Mouse (Mus musculus) cerebellum, adult (tissue): ENCODE measurements around the gene Fhod1.

Source experiments
- ATAC-seq: cut with Nextera tagmentation; 2 replicates; pipeline ENCODE4 v1.9.2; 2017; ENCODE audit warnings: mild to moderate bottlenecking, moderate library complexity, mixed read lengths; ENCODE audit not compliant: insufficient number of reproducible peaks, low FRiP score, low TSS enrichment

Fhod1 gene

DNA sequence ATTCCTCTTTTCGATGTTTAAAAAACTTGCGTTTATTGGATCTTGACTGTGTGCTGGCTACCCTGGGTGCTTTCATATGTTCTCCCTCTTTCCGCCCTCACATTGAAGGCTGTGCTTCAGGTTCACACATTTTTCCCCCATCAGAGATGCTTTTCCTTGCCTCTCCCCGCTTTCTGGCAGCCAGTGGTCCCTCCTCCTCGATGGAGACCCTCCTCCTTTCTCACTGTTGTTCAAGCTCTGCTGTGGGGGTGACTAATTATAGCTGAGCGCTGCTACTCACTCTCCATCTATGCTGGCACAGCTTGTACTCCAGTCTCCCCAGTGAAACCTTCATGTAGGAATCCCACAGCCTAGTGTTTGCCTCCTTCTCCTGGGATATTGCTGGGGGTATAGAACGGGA, 2.4 kb upstream of the Fhod1 start:
- no peak for ATAC-seq

DNA sequence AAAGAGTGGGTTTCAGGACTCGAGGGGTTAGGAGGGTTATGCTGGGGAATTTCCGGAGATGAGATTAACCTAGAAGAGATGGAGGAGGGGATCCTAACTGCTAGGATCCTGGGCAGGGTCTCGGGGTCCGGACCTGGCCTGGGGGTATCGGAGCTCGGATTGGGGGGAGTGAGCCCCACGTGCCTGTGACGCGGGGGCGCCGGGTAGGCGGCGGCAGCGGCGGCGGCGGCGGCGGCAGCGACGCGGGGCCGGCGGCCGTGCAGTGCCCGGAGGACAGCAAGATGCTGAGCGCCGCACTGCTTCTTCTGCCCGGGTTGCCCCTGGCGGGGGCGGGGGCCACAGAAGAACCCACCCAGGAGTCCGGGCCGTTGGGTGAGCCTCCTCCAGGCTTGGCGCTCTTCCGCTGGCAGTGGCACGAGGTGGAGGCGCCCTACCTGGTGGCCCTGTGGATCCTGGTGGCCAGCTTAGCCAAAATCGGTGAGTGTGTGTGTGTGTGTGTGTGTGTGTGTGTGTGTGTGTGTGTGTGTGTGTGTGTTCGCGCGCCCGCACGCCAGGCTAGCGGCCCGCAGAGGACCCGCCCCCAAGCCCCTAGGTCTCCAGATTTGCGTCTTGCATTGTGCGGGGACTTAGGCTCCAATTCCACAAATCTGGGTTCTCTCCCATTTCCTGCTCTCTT, 1.5 kb upstream of the Fhod1 start:
- ATAC-seq = 0 out of 2 replicates have a peak, but pooled peaks have one; percentile 4

DNA sequence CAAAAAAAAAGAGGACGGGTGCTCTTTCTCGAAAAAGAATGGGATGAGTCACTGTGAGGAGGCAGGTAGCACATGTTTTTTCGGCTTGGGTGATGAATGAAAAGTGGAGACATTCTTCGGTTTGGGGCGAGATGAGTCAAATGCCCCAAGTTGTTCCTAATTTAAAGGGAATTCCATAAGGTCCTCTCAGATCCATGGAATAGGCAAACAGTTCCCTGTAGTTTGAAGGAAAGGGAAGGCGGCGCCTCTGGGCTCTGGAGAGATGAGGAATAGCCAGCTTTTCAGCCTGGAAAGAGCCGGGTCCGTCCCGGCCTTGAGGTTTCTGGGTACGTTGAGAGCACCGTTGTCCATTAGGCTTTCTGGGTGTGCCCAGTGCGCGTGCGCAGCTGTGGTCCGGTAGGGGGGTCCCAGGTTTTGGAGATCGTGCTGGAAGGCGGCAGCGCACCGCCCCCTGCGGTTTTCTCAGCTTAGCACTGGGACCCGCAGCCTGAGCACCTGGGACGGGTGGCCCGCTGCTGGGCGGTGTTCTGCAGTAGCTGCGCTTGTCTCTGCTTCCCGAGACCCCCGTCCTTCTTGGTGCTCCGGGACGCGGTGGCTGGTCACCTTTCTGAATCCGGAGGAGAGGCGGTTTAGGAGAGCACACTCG, 820 bp upstream of the Fhod1 start, which contains the start of gene Slc9a5:
Gene Slc9a5 (plus strand): TSS at position 394 of the 646 bp plus-strand sequence.
- ATAC-seq = no peak

GRCm38 (mm10) chr8:105346611-105347427, 934 bp downstream of the Fhod1 start:
- no peak for ATAC-seq

DNA sequence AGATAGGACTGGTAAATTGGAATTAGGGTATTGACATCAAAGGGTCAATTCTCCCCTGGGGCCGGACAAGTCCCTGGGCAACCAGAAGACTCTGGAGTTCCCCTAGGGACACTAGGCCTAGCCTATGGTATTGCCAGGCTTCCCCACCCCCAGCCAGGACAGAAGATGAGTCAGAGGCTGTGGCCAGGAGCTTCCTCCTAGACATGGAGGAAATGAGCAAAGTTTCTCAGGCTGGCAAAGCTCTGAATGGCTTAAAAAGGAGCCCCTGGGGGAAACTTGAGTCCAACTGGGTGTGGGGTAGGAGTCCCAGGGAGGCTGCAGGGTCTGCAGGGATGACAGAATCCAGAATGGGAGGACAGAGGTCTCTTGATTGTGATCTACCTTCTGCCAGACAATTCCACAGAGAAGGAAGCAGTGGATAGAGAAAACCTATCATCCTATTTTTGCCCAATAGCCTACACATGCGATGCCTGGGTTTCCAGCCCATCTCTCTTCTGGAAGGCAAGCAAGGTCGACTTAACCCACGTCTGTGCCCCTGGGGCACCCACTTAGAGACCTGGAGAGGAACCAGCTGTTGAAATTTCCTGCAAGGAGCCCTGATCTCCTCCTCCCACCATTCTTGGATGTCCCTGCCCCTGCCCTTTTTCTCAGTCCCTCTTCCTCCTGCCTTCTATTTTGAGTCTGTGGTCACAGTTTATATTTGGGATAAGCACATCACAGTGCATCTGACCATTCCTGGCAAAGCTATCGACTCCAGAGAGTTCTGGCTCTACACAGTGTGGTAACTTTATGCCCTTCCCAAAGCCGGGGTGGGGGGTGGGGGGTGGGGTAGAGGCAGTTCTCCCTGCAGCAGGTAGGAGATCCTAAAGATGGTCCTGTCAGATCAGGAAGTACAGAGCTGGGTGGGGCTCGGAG, 2.4 kb downstream of the Fhod1 start:
- no peak for ATAC-seq

- no peak for ATAC-seq
Observed at GRCm38 (mm10) chr8:105343791-105344574, 3.8 kb downstream of the Fhod1 start.

DNA sequence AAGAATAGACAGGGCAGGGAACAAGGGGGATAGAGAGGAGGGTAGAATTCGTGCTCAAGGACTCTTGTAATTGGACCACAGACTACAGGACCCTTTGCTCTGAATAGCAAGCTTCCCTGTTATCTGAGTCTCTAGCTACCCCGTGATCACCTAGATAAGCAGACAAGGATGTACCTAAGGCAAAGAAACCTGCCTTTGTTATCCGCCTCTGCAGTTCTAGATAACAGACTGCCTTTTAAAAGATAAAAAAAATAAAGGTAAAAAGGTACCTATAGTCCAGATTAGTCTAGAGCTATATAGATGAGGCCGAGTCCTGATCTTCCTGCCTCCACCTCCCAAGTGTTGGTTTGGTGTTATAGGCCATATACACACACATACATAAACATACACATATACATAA, 5.0 kb downstream of the Fhod1 start:
- ATAC-seq = no peak

- no peak for ATAC-seq
Observed at GRCm38 (mm10) chr8:105341399-105341798, 6.4 kb downstream of the Fhod1 start.

DNA sequence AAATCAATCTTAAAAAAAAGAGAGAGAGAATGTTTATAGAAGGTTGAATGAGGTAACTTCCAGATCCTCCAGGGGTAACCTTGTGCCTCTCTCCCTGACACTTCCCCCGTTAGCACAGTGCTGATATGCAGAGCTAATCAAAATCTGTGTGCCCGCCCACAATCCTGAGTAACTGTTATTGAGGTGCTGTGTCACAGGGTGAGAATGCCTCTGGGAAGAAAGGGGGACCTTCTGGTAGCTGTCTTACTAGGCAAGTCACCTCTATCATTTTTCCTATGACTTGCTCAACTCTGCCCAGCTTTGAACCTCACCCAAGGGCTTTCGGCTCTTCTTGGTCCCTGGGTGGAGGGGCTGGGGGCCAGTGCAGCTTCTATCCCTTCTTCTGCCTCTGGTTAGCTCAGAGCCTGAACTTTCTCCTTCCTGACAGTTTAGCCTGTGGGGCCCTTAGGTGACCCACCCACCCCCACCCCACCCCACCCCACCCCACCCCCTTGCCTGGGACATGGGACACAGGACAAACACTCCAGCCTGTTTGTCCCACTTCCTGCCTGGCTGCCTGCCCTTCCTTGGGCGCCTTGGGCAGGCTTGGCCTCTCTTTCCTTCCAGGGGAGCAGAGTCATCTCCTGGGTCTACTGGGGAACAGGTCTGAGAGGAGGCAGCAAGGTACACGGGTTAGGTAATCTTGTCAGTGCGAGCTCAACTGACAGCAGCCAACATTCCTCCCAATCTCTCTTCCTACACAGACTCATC, 7.7 kb downstream of the Fhod1 start:
- no peak for ATAC-seq

GRCm38 (mm10) chr8:105338992-105339391, 8.8 kb downstream of the Fhod1 start:
- ATAC-seq = no peak

GRCm38 (mm10) chr8:105336373-105337130, 11.2 kb downstream of the Fhod1 start:
- ATAC-seq = no peak

DNA sequence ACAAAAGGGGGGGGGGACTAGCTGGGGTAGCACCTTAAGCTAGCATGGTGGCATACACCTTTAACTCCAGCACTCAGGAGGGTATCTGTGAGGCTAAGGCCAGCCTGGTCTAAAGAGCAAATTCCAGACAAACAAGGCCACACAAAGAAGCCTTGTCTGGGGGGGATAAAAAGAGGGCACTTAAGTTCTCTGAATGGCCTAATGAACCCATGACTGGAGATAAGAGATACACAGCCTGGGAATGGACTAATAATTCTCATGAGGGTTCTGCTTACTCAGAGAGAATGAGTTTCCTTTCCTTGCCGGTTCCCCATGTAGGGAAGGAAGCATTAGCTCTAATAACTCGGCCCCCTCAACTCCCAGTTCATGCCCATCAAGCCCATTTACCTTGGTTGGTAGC, 15.2 kb downstream of the Fhod1 start:
- ATAC-seq = no peak

- ATAC-seq = no peak
Observed at GRCm38 (mm10) chr8:105331931-105332330, 15.8 kb downstream of the Fhod1 start.

GRCm38 (mm10) chr8:105331469-105331868, 16.3 kb downstream of the Fhod1 start:
- no peak for ATAC-seq

GRCm38 (mm10) chr8:105330325-105330724, 17.4 kb downstream of the Fhod1 start:
- ATAC-seq = no peak

DNA sequence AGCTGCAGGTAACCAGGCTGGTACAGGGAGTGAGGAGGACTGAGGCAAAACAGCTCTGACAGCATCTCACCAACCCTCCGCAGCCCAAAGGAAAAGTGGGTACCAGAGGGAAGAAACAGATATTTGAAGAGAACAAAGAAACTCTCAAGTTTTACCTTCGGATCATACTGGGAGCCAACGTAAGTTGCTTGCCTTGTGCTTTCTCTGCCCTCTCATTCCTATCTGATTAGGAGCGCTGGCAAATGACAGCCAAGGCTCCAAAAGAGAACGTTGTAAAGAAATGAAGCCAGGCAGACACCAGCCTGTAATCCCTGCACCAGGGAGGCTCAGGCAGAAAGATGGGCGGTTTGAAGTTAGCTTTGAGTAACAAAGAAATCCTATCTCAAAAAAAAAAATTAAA, 20.8 kb downstream of the Fhod1 start:
- ATAC-seq = no peak

DNA sequence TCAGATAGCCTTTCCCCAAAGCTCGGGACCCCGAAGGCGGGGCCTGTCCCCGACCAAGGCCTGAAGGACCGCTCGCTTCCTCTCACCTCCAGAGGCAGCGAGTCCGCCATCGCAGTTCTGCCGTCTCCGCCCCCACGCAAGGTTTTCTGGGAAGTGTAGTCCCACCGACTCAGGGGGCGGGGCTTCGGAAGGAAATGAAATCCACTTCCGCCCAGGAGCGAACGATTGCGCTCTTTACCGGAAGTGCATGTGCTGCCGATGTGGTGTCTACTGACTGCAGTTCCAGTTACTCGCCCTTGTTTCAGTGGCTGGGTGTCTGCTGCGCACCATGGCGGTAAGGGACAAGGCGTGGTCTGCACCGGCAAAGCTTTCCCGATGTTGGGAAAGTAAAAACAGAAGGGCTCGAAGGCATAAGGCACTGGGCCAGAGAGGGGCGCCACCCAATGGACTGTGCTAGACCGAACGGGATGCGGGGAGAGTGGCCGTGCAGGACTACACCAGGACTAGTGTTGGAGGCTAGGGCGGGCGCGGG, 21.5 kb downstream of the Fhod1 start, which contains the start of the genes Lrrc29 and Tmem208:
Gene Lrrc29 (minus strand): TSS at position 138 of the 532 bp plus-strand sequence.
Gene Tmem208 (plus strand): TSS at position 214 of the 532 bp plus-strand sequence.
- peak; percentile 87 for ATAC-seq
